Mouse (Mus musculus) forebrain, postnatal 0 days (tissue): ENCODE results near the gene Lmna. TPM values are rescaled to one million over a fixed set of nuclear protein-coding genes. Genes with fewer than 3 reads are reported as not detected.
A peak's percentile ranks its signal among the peaks of the same experiment; 100 is the strongest.

Experiments used
- ATAC-seq: fragments of 200-750 bp; cut with Nextera tagmentation; 2 replicates; pipeline ENCODE4 v1.8.0; 2017; ENCODE audit warnings: mild to moderate bottlenecking, moderate library complexity
- DNase-seq: peaks from one replicate; pipeline ENCODE4 v3.0.0-alpha.2; 2015
- H3K27ac ChIP-seq: fragments of 300-500 bp; sonication (generic); 2 replicates; pipeline ENCODE4 v1.5.1; 2014; ENCODE audit warnings: low read depth, mild to moderate bottlenecking, antibody characterized with exemption, low read length, moderate library complexity, mixed read lengths
- H3K27me3 ChIP-seq: fragments of 300-500 bp; sonication (generic); 2 replicates; pipeline ENCODE4 v1.6.1; 2014; ENCODE audit warnings: mild to moderate bottlenecking, low read length, mixed read lengths; ENCODE audit not compliant: insufficient read depth
- H3K36me3 ChIP-seq: fragments of 300-500 bp; sonication (generic); 2 replicates; pipeline ENCODE4 v1.6.1; 2014; ENCODE audit warnings: mild to moderate bottlenecking, moderate library complexity; ENCODE audit not compliant: insufficient read depth
- H3K4me1 ChIP-seq: fragments of 300-500 bp; sonication (generic); 2 replicates; pipeline ENCODE4 v1.6.1; 2014; ENCODE audit warnings: antibody characterized with exemption; ENCODE audit not compliant: insufficient read depth
- H3K4me2 ChIP-seq: fragments of 300-500 bp; sonication (generic); 2 replicates; pipeline ENCODE4 v1.6.1; 2014; ENCODE audit warnings: low read depth, mild to moderate bottlenecking, moderate library complexity
- H3K4me3 ChIP-seq: fragments of 300-500 bp; sonication (generic); 2 replicates; pipeline ENCODE4 v1.5.1; 2014; ENCODE audit warnings: low read depth, low read length, mixed read lengths
- H3K9ac ChIP-seq: fragments of 300-500 bp; sonication (generic); 2 replicates; pipeline ENCODE4 v1.6.1; 2014; ENCODE audit warnings: mild to moderate bottlenecking
- H3K9me3 ChIP-seq: fragments of 300-500 bp; sonication (generic); 2 replicates; pipeline ENCODE4 v1.6.1; 2016; ENCODE audit warnings: low read length
- CTCF ChIP-seq: sonication (generic); IDR thresholded peaks from 2 replicates; pipeline ENCODE4 v1.5.1; 2016; ENCODE audit warnings: antibody characterized with exemption, control low read depth, low read depth
- WGBS: fragments of 180-500 bp; shearing (Covaris S2); extraction: QIAGEN DNeasy Blood & Tissue Kit; methylation state at CpG from one replicate; pipeline ENCODE4 v1.1.7; 2014; 5-methylcytosine and 5-hydroxymethylcytosine counted together
- polyA plus RNA-seq: library from polyadenylated mRNA; unstranded; fragments of >200 nt; fragmentation: Nextera tagmentation; extraction: Ambion mirVana; gene quantifications from 2 replicates; pipeline ENCODE4 v1.2.1, GENCODE M21; 2015
- total RNA-seq: library from RNA; depleted of rRNA; stranded (reverse); fragments of >200 nt; gene quantifications from 2 replicates; pipeline ENCODE4 v1.2.3, GENCODE M21; 2014

The Lmna gene
- total and polyA plus RNA-seq, 2 experiments from 2014 or later: 51.4 to 71.3 TPM

DNA sequence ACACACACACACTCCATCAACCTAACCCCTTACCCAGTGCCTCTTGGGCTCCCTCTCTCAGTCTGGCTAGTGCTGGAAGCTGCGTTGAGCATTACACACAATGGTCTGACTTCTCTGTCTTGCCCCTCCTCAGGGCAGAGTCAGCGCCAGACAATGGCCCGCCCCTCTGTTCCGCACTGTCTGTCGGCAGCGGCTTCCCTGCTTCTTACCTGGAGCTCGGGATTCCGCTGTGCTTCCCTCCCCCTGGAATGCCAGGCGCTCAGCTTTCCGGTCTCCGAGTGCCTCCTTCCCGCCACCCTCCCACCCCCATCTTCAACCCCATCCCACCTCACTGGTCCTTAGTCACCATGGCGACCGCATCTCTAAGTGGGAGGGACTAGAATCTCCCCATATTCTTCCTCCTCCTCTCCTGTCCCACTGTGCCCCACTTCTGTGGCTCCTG lies 51.0 kb downstream of the Lmna start:
- Histone ChIP-seq H3K9ac (peak overlapping the region; percentile 62), H3K4me2 (peak overlapping the region; percentile 69), H3K4me3 (peak overlapping the region; percentile 54), H3K27me3 (no peaks in the 10 kb centered on the region), H3K9me3 (no peaks in the 10 kb centered on the region), H3K27ac (peak overlapping the region; percentile 72), H3K36me3 (peaks cover 4% of the 10 kb centered on the region; the same call in 1 of the 2 replicates), H3K4me1 (peaks cover 17% of the 10 kb centered on the region; the same call in 1 of the 2 replicates)
- TF ChIP-seq CTCF: peak; percentile 49; the same call in 1 of the 2 replicates
- under 1% methylated on average over 14 of the region's 14 CpGs for WGBS
- DNase-seq: peak; percentile 74
- ATAC-seq: peak; percentile 87

GRCm38 (mm10) chr3:88456746-88457532 lies 52.8 kb downstream of the Lmna start:
- Histone ChIP-seq H3K36me3 (peaks cover 14% of the 10 kb centered on the region), H3K4me2 (peak overlapping the region; percentile 69), H3K9ac (peak overlapping the region; percentile 62), H3K27ac (no peak overlapping the region), H3K9me3 (no peaks in the 10 kb centered on the region), H3K4me1 (peaks cover 17% of the 10 kb centered on the region; the same call in 1 of the 2 replicates), H3K4me3 (0 out of 2 replicates have a peak overlapping the region, but pooled peaks have one; percentile 54), H3K27me3 (no peaks in the 10 kb centered on the region)
- ATAC-seq (no peak), DNase-seq (no peak)
- no peak for TF ChIP-seq CTCF
- WGBS: 76% methylated on average over 7 of the region's 7 CpGs

- Histone ChIP-seq H3K4me1 (peaks cover 17% of the 10 kb centered on the region; the same call in 1 of the 2 replicates), H3K9ac (no peak overlapping the region), H3K27me3 (no peaks in the 10 kb centered on the region), H3K4me2 (no peak overlapping the region), H3K9me3 (no peaks in the 10 kb centered on the region), H3K27ac (no peak overlapping the region), H3K36me3 (peaks cover 18% of the 10 kb centered on the region), H3K4me3 (no peak overlapping the region)
- no peak for TF ChIP-seq CTCF
- WGBS: 93% methylated on average over 8 of the region's 8 CpGs
- DNase-seq: no peak
- no peak for ATAC-seq
These were observed 53.4 kb downstream of the Lmna start for GRCm38 (mm10) chr3:88456313-88456712.

- TF ChIP-seq CTCF: no peak
- no peak for DNase-seq
- Histone ChIP-seq H3K9ac (no peak overlapping the region), H3K4me1 (peaks cover 17% of the 10 kb centered on the region; the same call in 1 of the 2 replicates), H3K27me3 (no peaks in the 10 kb centered on the region), H3K36me3 (peaks cover 24% of the 10 kb centered on the region), H3K4me2 (no peak overlapping the region), H3K9me3 (no peaks in the 10 kb centered on the region), H3K4me3 (no peak overlapping the region), H3K27ac (no peak overlapping the region)
- 73% methylated on average over 18 of the region's 18 CpGs for WGBS
- ATAC-seq: no peak
These were observed 54.0 kb downstream of the Lmna start for GRCm38 (mm10) chr3:88455588-88456264.

DNA sequence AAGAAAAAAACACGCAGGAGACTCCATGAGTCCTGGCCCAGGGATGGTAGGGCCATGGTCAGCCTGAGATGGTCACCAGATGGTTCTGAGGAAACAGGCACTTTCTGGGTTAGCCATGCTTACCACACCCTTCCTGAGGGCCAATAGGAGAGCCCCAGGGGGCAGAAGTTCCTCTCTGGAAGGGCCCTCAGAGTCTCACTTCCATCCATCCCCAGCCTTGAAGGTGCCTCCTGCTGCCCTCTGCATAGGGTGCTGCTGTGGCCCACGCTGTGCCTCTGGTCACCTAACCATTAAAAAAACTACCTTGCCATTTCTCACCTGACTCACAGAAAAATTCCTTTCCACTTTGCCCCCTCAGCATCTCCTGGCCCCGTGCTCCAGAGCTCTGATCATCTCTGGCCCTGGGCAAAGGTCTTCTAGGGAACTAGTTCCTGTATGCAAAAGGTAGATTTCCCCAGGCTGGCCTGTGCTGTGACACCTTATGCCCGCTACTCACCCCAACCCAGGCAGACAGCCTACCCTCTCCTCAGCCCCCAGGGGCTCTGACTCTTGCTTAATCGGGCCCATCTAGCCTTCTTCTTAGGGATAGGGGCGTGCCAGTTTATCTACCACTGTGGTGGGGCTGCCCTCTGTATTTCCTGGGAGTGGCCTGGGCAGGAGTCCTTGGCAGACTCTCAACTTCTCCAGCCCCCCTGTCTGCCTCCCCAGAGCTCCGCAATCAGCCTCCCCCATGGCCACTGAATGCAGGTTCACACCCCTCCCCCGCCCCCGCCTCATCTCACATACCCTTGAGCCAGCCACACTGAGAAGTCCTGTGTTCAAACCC lies 54.8 kb downstream of the Lmna start:
- Histone ChIP-seq H3K9ac (no peak overlapping the region), H3K36me3 (peaks cover 30% of the 10 kb centered on the region), H3K27ac (no peak overlapping the region), H3K4me2 (no peak overlapping the region), H3K4me1 (peaks cover 17% of the 10 kb centered on the region; the same call in 1 of the 2 replicates), H3K4me3 (no peak overlapping the region), H3K9me3 (no peaks in the 10 kb centered on the region), H3K27me3 (no peaks in the 10 kb centered on the region)
- ATAC-seq (no peak), DNase-seq (no peak)
- no peak for TF ChIP-seq CTCF
- 64% methylated on average over 9 of the region's 9 CpGs for WGBS

DNA sequence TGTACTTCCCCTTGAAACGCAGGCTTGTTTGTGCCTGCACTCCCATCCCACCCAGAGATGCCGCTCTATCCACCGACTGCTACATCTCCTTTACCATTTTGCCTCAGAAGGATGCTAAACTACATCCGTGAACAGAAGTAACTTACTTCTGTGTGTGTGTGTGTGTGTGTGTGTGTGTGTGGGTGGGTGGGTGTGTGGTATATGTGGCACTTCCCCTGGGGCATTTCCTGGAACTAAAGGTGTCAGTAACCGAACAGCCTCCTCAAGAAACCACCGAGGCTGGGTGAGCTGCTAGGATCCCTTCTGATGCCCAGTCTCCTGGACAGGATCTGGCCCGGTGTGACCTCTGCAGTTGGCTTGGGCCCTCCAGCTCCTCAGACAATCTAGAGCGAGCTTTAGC lies 55.8 kb downstream of the Lmna start:
- no peaks in the 10 kb centered on the region for H3K9me3 ChIP-seq

More for the DNA sequence above, 55.8 kb downstream of the Lmna start:
- Histone ChIP-seq H3K27me3 (no peaks in the 10 kb centered on the region), H3K9ac (no peak overlapping the region), H3K4me2 (no peak overlapping the region), H3K27ac (no peak overlapping the region), H3K4me3 (no peak overlapping the region), H3K4me1 (peaks cover 17% of the 10 kb centered on the region; the same call in 1 of the 2 replicates), H3K36me3 (peaks cover 37% of the 10 kb centered on the region)
- DNase-seq (no peak), ATAC-seq (no peak)
- 80% methylated on average over 8 of the region's 8 CpGs for WGBS
- TF ChIP-seq CTCF: no peak
